In genomic region chr11:109109826-109110346, GRCm38 (mm10) we compare ENCODE assay signal across 33 mouse cellular contexts. TPM values are rescaled to one million over a fixed set of nuclear protein-coding genes. Genes with fewer than 3 reads are reported as not detected.
DNase-seq lines count a peak whose midpoint lies in the region; ATAC-seq and TF ChIP-seq lines count a peak whose summit lies in the region.
"Had no signal": no experiment of that assay in that cellular context is flagged by ENCODE, and none has a peak within 500 bp of the region (broad histone marks: within the 10 kb centered on the region; RNA-seq: fewer than 3 reads in every experiment).

No protein-coding gene starts in this region.

- DNase-seq in embryo, embryonic 10 days (ENCODE audit: low spot score), result peak; percentile 26
- DNase-seq in embryo, embryonic 11 days, result no peak
- peak; percentile 82 for DNase-seq in R1 (ENCODE audit: low read depth, low spot score)
- DNase-seq in gastrocnemius, postnatal 25 days, result no peak
- DNase-seq in thymus, adult 18-20 months, result no peak
- DNase-seq: adrenal gland, adult 2 months; adrenal gland, postnatal 14 days; cerebellum, adult 11 months; cerebellum, adult 2 months; cerebellum, adult 9-11 months; cerebellum, postnatal 25 days; forebrain, postnatal 0 days; gastrocnemius, adult 2 months; gastrocnemius, postnatal 14 days; heart, adult 18-20 months; heart, postnatal 10 days; heart, postnatal 36 days; kidney, adult 11 months had no signal

- H3K4me1 ChIP-seq in hindbrain, embryonic 13.5 days (replicated peaks), result peaks cover 39% of the 10 kb centered on the region
- peaks cover 18% of the 10 kb centered on the region for H3K4me1 ChIP-seq in hindbrain, embryonic 16.5 days (ENCODE audit: control insufficient read depth, insufficient read depth, low read depth, low read length)
- H3K4me1 ChIP-seq in ES-Bruce4 (ENCODE audit: control insufficient read depth, insufficient read depth, low read length), result no peaks in the 10 kb centered on the region
- H3K4me1 ChIP-seq: heart, embryonic 12.5 days; heart, embryonic 15.5 days had no signal

- WGBS in hindbrain, embryonic 13.5 days, result 15% methylated on average over 11 of the region's 11 CpGs
- 23% methylated on average over 11 of the region's 11 CpGs for WGBS in hindbrain, embryonic 16.5 days

- no peak overlapping the region for H3K4me3 ChIP-seq in hindbrain, embryonic 13.5 days
- no peak overlapping the region for H3K4me3 ChIP-seq in hindbrain, embryonic 16.5 days (ENCODE audit: low read length)
- H3K4me3 ChIP-seq in ES-Bruce4 (ENCODE audit: low read depth, low read length), result no peak overlapping the region
- H3K4me3 ChIP-seq: forebrain, embryonic 10.5 days; gastrocnemius, adult 2 months; heart, embryonic 12.5 days; heart, embryonic 15.5 days; intestine, embryonic 15.5 days had no signal

- H3K36me3 ChIP-seq in hindbrain, embryonic 13.5 days, result no peaks in the 10 kb centered on the region
- no peaks in the 10 kb centered on the region for H3K36me3 ChIP-seq in hindbrain, embryonic 16.5 days (ENCODE audit: control insufficient read depth, insufficient read depth, low read length)
- H3K36me3 ChIP-seq in ES-Bruce4 (ENCODE audit: control insufficient read depth, insufficient read depth, low read length, poor library complexity, severe bottlenecking), result no peaks in the 10 kb centered on the region
- H3K36me3 ChIP-seq: forebrain, embryonic 10.5 days; heart, embryonic 12.5 days; heart, embryonic 15.5 days; intestine, embryonic 15.5 days had no signal

- no peak for ATAC-seq in hindbrain, embryonic 13.5 days (ENCODE audit: low FRiP score)
- no peak for ATAC-seq in hindbrain, embryonic 16.5 days
- ATAC-seq: forebrain, embryonic 14.5 days; forebrain, postnatal 0 days; intestine, embryonic 15.5 days had no signal

- no peaks in the 10 kb centered on the region for H3K9me3 ChIP-seq in hindbrain, embryonic 13.5 days
- H3K9me3 ChIP-seq in hindbrain, embryonic 16.5 days (ENCODE audit: control insufficient read depth, low read length), result no peaks in the 10 kb centered on the region
- peaks cover 6% of the 10 kb centered on the region; the same call in 1 of the 2 replicates for H3K9me3 ChIP-seq in ES-Bruce4 (replicated peaks; ENCODE audit: control insufficient read depth, insufficient read depth, low read length, poor library complexity, severe bottlenecking)
- H3K9me3 ChIP-seq: forebrain, embryonic 10.5 days; heart, embryonic 15.5 days; intestine, embryonic 15.5 days had no signal

- TF ChIP-seq EP300 in ES-Bruce4 (IDR thresholded peaks at IDR 0.05; ENCODE audit: insufficient read depth, low read depth, low read length), result peak; percentile 87

- no peak overlapping the region for H3K4me2 ChIP-seq in hindbrain, embryonic 13.5 days
- H3K4me2 ChIP-seq in hindbrain, embryonic 16.5 days (ENCODE audit: low read length), result no peak overlapping the region
- H3K4me2 ChIP-seq: heart, embryonic 12.5 days; heart, embryonic 15.5 days; hindbrain, embryonic 14.5 days; intestine, embryonic 15.5 days had no signal

- no peak for TF ChIP-seq CTCF in ES-Bruce4 (IDR thresholded peaks at IDR 0.05; ENCODE audit: low read depth, low read length)

- H3K27ac ChIP-seq in hindbrain, embryonic 13.5 days, result 0 out of 2 replicates have a peak overlapping the region, but pooled peaks have one; percentile 8
- H3K27ac ChIP-seq in hindbrain, embryonic 16.5 days (ENCODE audit: low read depth, low read length), result no peak overlapping the region
- no peak overlapping the region for H3K27ac ChIP-seq in ES-Bruce4 (ENCODE audit: insufficient read depth, low read length)
- H3K27ac ChIP-seq: forebrain, embryonic 10.5 days; gastrocnemius, adult 2 months; heart, embryonic 15.5 days; hindbrain, embryonic 14.5 days; intestine, embryonic 15.5 days had no signal

- TF ChIP-seq POLR2A in ES-Bruce4 (IDR thresholded peaks at IDR 0.05; ENCODE audit: insufficient read depth, low read length), result no peak

- H3K9ac ChIP-seq in hindbrain, embryonic 13.5 days, result no peak overlapping the region
- no peak overlapping the region for H3K9ac ChIP-seq in hindbrain, embryonic 16.5 days (ENCODE audit: low read depth, low read length)
- no peak overlapping the region for H3K9ac ChIP-seq in ES-Bruce4 (ENCODE audit: low read depth, poor library complexity, severe bottlenecking)
- H3K9ac ChIP-seq: forebrain, postnatal 0 days; heart, embryonic 12.5 days; heart, embryonic 15.5 days; hindbrain, embryonic 14.5 days; intestine, embryonic 15.5 days had no signal

- H3K27me3 ChIP-seq in hindbrain, embryonic 13.5 days, result no peaks in the 10 kb centered on the region
- no peaks in the 10 kb centered on the region for H3K27me3 ChIP-seq in hindbrain, embryonic 16.5 days (replicated peaks; ENCODE audit: control insufficient read depth, insufficient read depth, low read length)
- no peaks in the 10 kb centered on the region for H3K27me3 ChIP-seq in ES-Bruce4 (ENCODE audit: control insufficient read depth, insufficient read depth, low read length, poor library complexity, severe bottlenecking)
- H3K27me3 ChIP-seq: intestine, embryonic 15.5 days had no signal

RNA-seq across cellular contexts. Expression of gene E030025P04Rik, which starts 34.3 kb away (rescaled TPM):
- polyA plus RNA-seq in hindbrain, embryonic 13.5 days (2015; fragmentation: Nextera tagmentation; extraction: Ambion mirVana), result not detected in 2 replicates
- polyA plus RNA-seq in hindbrain, embryonic 16.5 days (2015; fragmentation: Nextera tagmentation; extraction: Ambion mirVana), result not detected in 2 replicates
- polyA plus RNA-seq in ES-Bruce4 (2011; ENCODE audit: insufficient read depth, insufficient read length, low read depth, missing spikeins), result not detected in 2 replicates
- total RNA-seq in gastrocnemius, postnatal 25 days (2021), result not detected
- total RNA-seq: adrenal gland, adult 2 months; adrenal gland, postnatal 14 days; adrenal gland, postnatal 4 days; common myeloid progenitor, adult 5-6 weeks; forebrain, postnatal 0 days; gastrocnemius, adult 2 months; gastrocnemius, postnatal 14 days; heart, adult 18-20 months; heart, postnatal 10 days; heart, postnatal 36 days had no signal
- polyA plus RNA-seq: adrenal gland, adult 2 months; cerebellum, adult 2 months; embryonic facial prominence, embryonic 11.5 days; embryonic facial prominence, embryonic 14.5 days; forebrain, embryonic 10.5 days; forebrain, embryonic 14.5 days; forebrain, postnatal 0 days; frontal cortex, adult 2 months; gonadal fat pad, adult 2 months; heart, embryonic 12.5 days; heart, embryonic 15.5 days; hindbrain, embryonic 14.5 days; intestine, embryonic 15.5 days had no signal

Comparison
In these comparisons a context has a peak if more than half of its experiments do, and no peak if none do; other contexts are left out.
1. DNase-seq: peak in embryo, embryonic 10 days (single experiment) and R1 (single experiment); none in embryo, embryonic 11 days (single experiment), gastrocnemius, postnatal 25 days (single experiment) and thymus, adult 18-20 months (0 of 2).